Mouse (Mus musculus) MEL (cell line): Measurements from ENCODE around the gene Zfp324. TPM values are rescaled to one million over a fixed set of nuclear protein-coding genes. Genes with fewer than 3 reads are reported as not detected.

Source experiments
- ETS1 ChIP-seq: IDR thresholded peaks from 2 replicates; pipeline ENCODE4 v1.6.1; 2012; ENCODE audit warnings: low read depth, mild to moderate bottlenecking, inconsistent platforms, low read length, improper control_type of control experiment, moderate library complexity
- GABPA ChIP-seq: IDR thresholded peaks from 2 replicates; pipeline ENCODE4 v1.6.1; 2012; ENCODE audit warnings: low read depth, mild to moderate bottlenecking, inconsistent platforms, low read length, improper control_type of control experiment, moderate library complexity
- HCFC1 ChIP-seq: IDR thresholded peaks from 2 replicates; pipeline ENCODE4 v1.6.1; 2012; ENCODE audit warnings: low read depth, mild to moderate bottlenecking, inconsistent platforms, low read length, improper control_type of control experiment, moderate library complexity
- MAFK ChIP-seq: IDR thresholded peaks from 2 replicates; pipeline ENCODE4 v1.6.1; 2011; ENCODE audit warnings: low read depth, mild to moderate bottlenecking, low read length, improper control_type of control experiment, borderline replicate concordance
- POLR2AphosphoS2 ChIP-seq: IDR thresholded peaks from 2 replicates; pipeline ENCODE4 v1.6.1; 2011; ENCODE audit warnings: low read length, improper control_type of control experiment
- ZKSCAN1 ChIP-seq: IDR thresholded peaks from 2 replicates; pipeline ENCODE4 v1.6.1; 2012; ENCODE audit warnings: low read depth, mild to moderate bottlenecking, inconsistent platforms, low read length, improper control_type of control experiment, moderate library complexity
- ZMIZ1 ChIP-seq: IDR thresholded peaks from 2 replicates; pipeline ENCODE4 v1.6.1; 2012; ENCODE audit warnings: low read depth, mild to moderate bottlenecking, inconsistent platforms, low read length, improper control_type of control experiment, moderate library complexity
- polyA plus RNA-seq, 2 experiments: library from polyadenylated mRNA; stranded (reverse) in 1 of 2; unstranded in 1 of 2; fragments of >175 nt in 1 of 2; fragments of >200 nt in 1 of 2; gene quantifications; 2 replicates each; pipeline versions ENCODE4 v1.2.1 to v1.2.4; 2012; ENCODE audit warnings: low replicate concordance in 2 of 2, low read depth in 1 of 2; ENCODE audit not compliant: insufficient read length in 2 of 2, insufficient read depth in 1 of 2, missing spikeins in 1 of 2
- total RNA-seq: library from RNA; depleted of rRNA; stranded (reverse); fragments of 300-350 nt; gene quantifications from 2 replicates; pipeline ENCODE4 v1.2.3, GENCODE M21; 2012; rRNA removed

The Zfp324 gene
- total and polyA plus RNA-seq, 3 experiments: 5.2 to 9.9 TPM; not detected in 1

DNA sequence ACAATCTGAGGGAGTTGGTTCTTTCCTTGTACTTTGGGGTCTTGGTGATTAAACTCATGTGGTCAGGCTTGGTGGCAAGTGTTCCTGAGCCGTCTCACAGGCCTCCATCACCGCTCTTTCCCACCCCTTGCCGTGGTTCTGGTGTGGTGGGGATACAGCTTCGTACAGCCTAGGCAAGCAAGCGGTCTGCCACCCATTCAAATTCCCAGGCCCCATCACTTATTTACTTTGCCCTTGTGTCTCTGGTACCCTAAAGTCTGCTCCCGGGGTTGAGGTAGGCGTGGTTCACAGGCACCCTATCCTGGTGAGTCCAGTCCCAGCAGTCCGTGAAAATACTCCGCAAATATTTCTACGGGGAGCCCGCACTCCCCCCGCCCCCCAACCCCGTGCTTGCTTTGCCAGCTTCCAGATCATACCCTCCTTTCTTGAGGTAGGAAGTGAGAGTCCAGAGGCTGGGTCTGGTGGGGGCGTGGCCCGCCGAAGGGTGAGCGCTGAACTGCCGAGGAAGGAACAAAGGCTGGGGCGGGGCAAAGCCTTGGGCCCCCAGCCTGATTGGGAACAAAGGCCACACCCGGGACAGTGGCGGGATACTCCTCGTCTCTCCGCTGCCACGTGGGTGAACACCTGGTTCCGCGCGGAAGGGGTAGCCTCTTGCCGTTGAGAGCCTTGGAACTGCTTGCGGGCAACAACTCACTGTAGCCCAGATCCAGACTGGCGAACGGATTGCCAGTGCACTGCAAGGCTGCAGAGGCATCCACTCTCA lies 57.3 kb downstream of the Zfp324 start (continued):
- no peak for TF ChIP-seq POLR2AphosphoS2
- no peak for TF ChIP-seq MAFK
- TF ChIP-seq ZMIZ1: no peak
- no peak for TF ChIP-seq GABPA
- no peak for TF ChIP-seq ETS1
- no peak; the same call in 1 of the 2 replicates for TF ChIP-seq HCFC1
- no peak for TF ChIP-seq ZKSCAN1

Other genes starting within 250 kb of the Zfp324 start
- not detected in 2 replicates for gene Vmn2r56, start 230.8 kb upstream of the Zfp324 start, total RNA-seq
- not detected for gene Vmn2r56, start 230.8 kb upstream of the Zfp324 start, polyA plus RNA-seq
- gene Zscan18, start 162.2 kb upstream of the Zfp324 start, total RNA-seq: not detected in 2 replicates
- gene Zscan18, start 162.2 kb upstream of the Zfp324 start, polyA plus RNA-seq: under 1 TPM in 1 of 2 experiments, not detected in 1; 0.04 TPM
- 2.8 and 3.2 TPM in 2 replicates for gene Zfp329, start 147.0 kb upstream of the Zfp324 start, total RNA-seq
- gene Zfp329, start 147.0 kb upstream of the Zfp324 start, polyA plus RNA-seq: 1 to 10 TPM in 1 of 2 experiments, not detected in 1; 3.4 TPM
- gene Zfp110, start 131.1 kb upstream of the Zfp324 start, total RNA-seq: 27.5 and 28.2 TPM in 2 replicates
- 10 to 100 TPM; 17.0 to 86.6 TPM for gene Zfp110, start 131.1 kb upstream of the Zfp324 start, polyA plus RNA-seq
- gene Zfp128, start 84.7 kb upstream of the Zfp324 start, total RNA-seq: 1.1 TPM in 2 replicates
- gene Zfp128, start 84.7 kb upstream of the Zfp324 start, polyA plus RNA-seq: 1 to 10 TPM in 1 of 2 experiments, not detected in 1; 1.5 TPM
- 1.3 and 2.5 TPM in 2 replicates for gene Zscan22, start 68.0 kb upstream of the Zfp324 start, total RNA-seq
- gene Zscan22, start 68.0 kb upstream of the Zfp324 start, polyA plus RNA-seq: 1 to 10 TPM in 1 of 2 experiments, not detected in 1; 7.1 TPM
- 3,873 and 4,196 TPM in 2 replicates for gene Rps5, start 43.5 kb upstream of the Zfp324 start, total RNA-seq
- 1,000 to 10,000 TPM in 1 of 2 experiments, 100 to 1,000 TPM in 1; 960 to 2,915 TPM for gene Rps5, start 43.5 kb upstream of the Zfp324 start, polyA plus RNA-seq
- 0.89 and 1.0 TPM in 2 replicates for gene Rnf225, start 38.4 kb upstream of the Zfp324 start, total RNA-seq
- gene Rnf225, start 38.4 kb upstream of the Zfp324 start, polyA plus RNA-seq: 1 to 10 TPM in 1 of 2 experiments, not detected in 1; 2.3 TPM
- gene Zfp446, start 12.0 kb downstream of the Zfp324 start, total RNA-seq: 3.4 TPM in 2 replicates
- 1 to 10 TPM in 1 of 2 experiments, not detected in 1; 4.9 TPM for gene Zfp446, start 12.0 kb downstream of the Zfp324 start, polyA plus RNA-seq
- not detected in 2 replicates for gene Slc27a5, start 32.4 kb downstream of the Zfp324 start, total RNA-seq
- under 1 TPM in 1 of 2 experiments, not detected in 1; 0.13 TPM for gene Slc27a5, start 32.4 kb downstream of the Zfp324 start, polyA plus RNA-seq
- 605 and 702 TPM in 2 replicates for gene Trim28, start 33.3 kb downstream of the Zfp324 start, total RNA-seq
- gene Trim28, start 33.3 kb downstream of the Zfp324 start, polyA plus RNA-seq: 1,000 to 10,000 TPM in 1 of 2 experiments, 100 to 1,000 TPM in 1; 104 to 1,160 TPM
- 15.8 and 16.8 TPM in 2 replicates for gene Zbtb45, start 44.2 kb downstream of the Zfp324 start, total RNA-seq
- gene Zbtb45, start 44.2 kb downstream of the Zfp324 start, polyA plus RNA-seq: 10 to 100 TPM in 1 of 2 experiments, not detected in 1; 36.3 TPM
- 94.9 and 100 TPM in 2 replicates for gene Chmp2a, start 69.0 kb downstream of the Zfp324 start, total RNA-seq
- 100 to 1,000 TPM in 1 of 2 experiments, not detected in 1; 180 TPM for gene Chmp2a, start 69.0 kb downstream of the Zfp324 start, polyA plus RNA-seq
- 134 and 148 TPM in 2 replicates for gene Ube2m, start 72.4 kb downstream of the Zfp324 start, total RNA-seq
- gene Ube2m, start 72.4 kb downstream of the Zfp324 start, polyA plus RNA-seq: 100 to 1,000 TPM in 1 of 2 experiments, not detected in 1; 336 TPM
- 0.77 and 0.85 TPM in 2 replicates for gene Mzf1, start 88.9 kb downstream of the Zfp324 start, total RNA-seq
- gene Mzf1, start 88.9 kb downstream of the Zfp324 start, polyA plus RNA-seq: 1 to 10 TPM in 1 of 2 experiments, not detected in 1; 2.4 TPM
- gene Vmn1r85, start 129.3 kb downstream of the Zfp324 start, total RNA-seq: not detected in 2 replicates
- not detected for gene Vmn1r85, start 129.3 kb downstream of the Zfp324 start, polyA plus RNA-seq
- gene Vmn1r86, start 154.1 kb downstream of the Zfp324 start, total RNA-seq: not detected in 2 replicates
- not detected for gene Vmn1r86, start 154.1 kb downstream of the Zfp324 start, polyA plus RNA-seq
- not detected in 2 replicates for gene Vmn1r87, start 174.3 kb downstream of the Zfp324 start, total RNA-seq
- gene Vmn1r87, start 174.3 kb downstream of the Zfp324 start, polyA plus RNA-seq: under 1 TPM in 1 of 2 experiments, not detected in 1; 0.01 TPM
- 0.04 TPM in 1 of 2 replicates, not detected in the other for gene Vmn1r88, start 193.7 kb downstream of the Zfp324 start, total RNA-seq
- gene Vmn1r88, start 193.7 kb downstream of the Zfp324 start, polyA plus RNA-seq: not detected
- gene Vmn1r89, start 247.2 kb downstream of the Zfp324 start, total RNA-seq: not detected in 2 replicates
- gene Vmn1r89, start 247.2 kb downstream of the Zfp324 start, polyA plus RNA-seq: not detected